Mouse (Mus musculus): ENCODE data around the gene Rps29. TPM values are rescaled to one million over a fixed set of nuclear protein-coding genes. Genes with fewer than 3 reads are reported as not detected.
A peak's percentile ranks its signal among the peaks of the same experiment; 100 is the strongest.

The Rps29 gene
- polyA plus RNA-seq, 1 experiment from 2014 or later = 1,135 TPM

- 0 out of 2 replicates have a peak, but pooled peaks have one; percentile 19 for ATAC-seq (ENCODE audit: low FRiP score, low read depth)
- Histone ChIP-seq H3K36me3 (no peaks in the 10 kb centered on the region), H3K4me1 (replicated peaks) (no peaks in the 10 kb centered on the region), H3K27ac (replicated peaks) (0 out of 2 replicates have a peak overlapping the region, but pooled peaks have one; percentile 8), H3K4me3 (0 out of 2 replicates have a peak overlapping the region, but pooled peaks have one; percentile 1), H3K9ac (no peak overlapping the region), H3K9me3 (no peaks in the 10 kb centered on the region), H3K4me2 (peak overlapping the region; percentile 29), H3K27me3 (no peaks in the 10 kb centered on the region)
- WGBS = 70% methylated on average over 13 of the region's 13 CpGs
Observed at GRCm38 (mm10) chr12:69150049-69150448, 8.9 kb downstream of the Rps29 start.

GRCm38 (mm10) chr12:69147166-69147735, 11.7 kb downstream of the Rps29 start:
- no peak overlapping the region for H3K4me3 ChIP-seq
- no peak overlapping the region for H3K9ac ChIP-seq
- no peaks in the 10 kb centered on the region for H3K4me1 ChIP-seq (replicated peaks)
- 93% methylated on average over 5 of the region's 5 CpGs for WGBS
- no peak for ATAC-seq (ENCODE audit: low FRiP score, low read depth)
- no peaks in the 10 kb centered on the region for H3K9me3 ChIP-seq
- H3K4me2 ChIP-seq = no peak overlapping the region
- no peaks in the 10 kb centered on the region for H3K36me3 ChIP-seq
- H3K27ac ChIP-seq (replicated peaks) = no peak overlapping the region
- H3K27me3 ChIP-seq = no peaks in the 10 kb centered on the region

GRCm38 (mm10) chr12:69143460-69143859, 15.5 kb downstream of the Rps29 start:
- Histone ChIP-seq H3K27ac (replicated peaks) (no peak overlapping the region), H3K4me3 (no peak overlapping the region), H3K9ac (no peak overlapping the region), H3K4me1 (replicated peaks) (no peaks in the 10 kb centered on the region), H3K4me2 (no peak overlapping the region), H3K27me3 (no peaks in the 10 kb centered on the region), H3K9me3 (no peaks in the 10 kb centered on the region), H3K36me3 (no peaks in the 10 kb centered on the region)
- WGBS = 71% methylated on average over 6 of the region's 6 CpGs
- no peak for ATAC-seq (ENCODE audit: low FRiP score, low read depth)

GRCm38 (mm10) chr12:69139841-69140240, 19.1 kb downstream of the Rps29 start:
- Histone ChIP-seq H3K4me1 (replicated peaks) (no peaks in the 10 kb centered on the region), H3K9me3 (no peaks in the 10 kb centered on the region), H3K27me3 (no peaks in the 10 kb centered on the region), H3K9ac (no peak overlapping the region), H3K4me2 (no peak overlapping the region), H3K4me3 (no peak overlapping the region), H3K36me3 (no peaks in the 10 kb centered on the region), H3K27ac (replicated peaks) (no peak overlapping the region)
- WGBS = 89% methylated on average over 7 of the region's 7 CpGs
- ATAC-seq (ENCODE audit: low FRiP score, low read depth) = peak; percentile 63; the same call in 1 of the 2 replicates

- no peak overlapping the region for H3K9ac ChIP-seq
- H3K27me3 ChIP-seq = no peaks in the 10 kb centered on the region
- no peaks in the 10 kb centered on the region for H3K9me3 ChIP-seq
- H3K27ac ChIP-seq (replicated peaks) = no peak overlapping the region
- H3K4me2 ChIP-seq = no peak overlapping the region
- 87% methylated on average over 3 of the region's 3 CpGs for WGBS
- no peak overlapping the region for H3K4me3 ChIP-seq
- ATAC-seq (ENCODE audit: low FRiP score, low read depth) = no peak
- H3K36me3 ChIP-seq = no peaks in the 10 kb centered on the region
- H3K4me1 ChIP-seq (replicated peaks) = no peaks in the 10 kb centered on the region
Observed at GRCm38 (mm10) chr12:69139201-69139600, 19.8 kb downstream of the Rps29 start.

- no peaks in the 10 kb centered on the region for H3K9me3 ChIP-seq
- no peaks in the 10 kb centered on the region for H3K4me1 ChIP-seq (replicated peaks)
- WGBS = 9% methylated on average over 10 of the region's 10 CpGs
- no peak overlapping the region for H3K9ac ChIP-seq
- H3K36me3 ChIP-seq = no peaks in the 10 kb centered on the region
- no peaks in the 10 kb centered on the region for H3K27me3 ChIP-seq
- no peak overlapping the region for H3K27ac ChIP-seq (replicated peaks)
- H3K4me2 ChIP-seq = 0 out of 2 replicates have a peak overlapping the region, but pooled peaks have one; percentile 21
- no peak overlapping the region for H3K4me3 ChIP-seq
- 0 out of 2 replicates have a peak, but pooled peaks have one; percentile 48 for ATAC-seq (ENCODE audit: low FRiP score, low read depth)
Observed at GRCm38 (mm10) chr12:69131981-69132380, 27.0 kb downstream of the Rps29 start.

- H3K4me3 ChIP-seq = no peak overlapping the region
- WGBS = 94% methylated on average over 6 of the region's 6 CpGs
- no peak overlapping the region for H3K9ac ChIP-seq
- ATAC-seq (ENCODE audit: low FRiP score, low read depth) = no peak
- H3K9me3 ChIP-seq = no peaks in the 10 kb centered on the region
- no peaks in the 10 kb centered on the region for H3K27me3 ChIP-seq
- H3K4me1 ChIP-seq (replicated peaks) = no peaks in the 10 kb centered on the region
- H3K4me2 ChIP-seq = no peak overlapping the region
- no peaks in the 10 kb centered on the region for H3K36me3 ChIP-seq
- no peak overlapping the region for H3K27ac ChIP-seq (replicated peaks)
Observed at GRCm38 (mm10) chr12:69131267-69131666, 27.7 kb downstream of the Rps29 start.

- WGBS = 74% methylated on average over 12 of the region's 12 CpGs
Observed at GRCm38 (mm10) chr12:69130486-69130885, 28.5 kb downstream of the Rps29 start.

GRCm38 (mm10) chr12:69129634-69130310, 29.2 kb downstream of the Rps29 start:
- no peaks in the 10 kb centered on the region for H3K4me1 ChIP-seq (replicated peaks)
- H3K27me3 ChIP-seq = no peaks in the 10 kb centered on the region
- H3K4me2 ChIP-seq = peak overlapping the region; percentile 35
- H3K36me3 ChIP-seq = no peaks in the 10 kb centered on the region
- no peak overlapping the region for H3K9ac ChIP-seq
- no peaks in the 10 kb centered on the region for H3K9me3 ChIP-seq
- 41% methylated on average over 18 of the region's 18 CpGs for WGBS
- no peak overlapping the region for H3K4me3 ChIP-seq
- ATAC-seq (ENCODE audit: low FRiP score, low read depth) = no peak
- H3K27ac ChIP-seq (replicated peaks) = no peak overlapping the region

More at GRCm38 (mm10) chr12:69130486-69130885, 28.5 kb downstream of the Rps29 start:
- peak overlapping the region; percentile 35 for H3K4me2 ChIP-seq
- no peak overlapping the region for H3K27ac ChIP-seq (replicated peaks)
- no peaks in the 10 kb centered on the region for H3K27me3 ChIP-seq
- no peaks in the 10 kb centered on the region for H3K36me3 ChIP-seq
- H3K4me1 ChIP-seq (replicated peaks) = no peaks in the 10 kb centered on the region
- ATAC-seq (ENCODE audit: low FRiP score, low read depth) = no peak
- H3K9ac ChIP-seq = no peak overlapping the region
- H3K4me3 ChIP-seq = no peak overlapping the region
- no peaks in the 10 kb centered on the region for H3K9me3 ChIP-seq

- Histone ChIP-seq H3K9me3 (no peaks in the 10 kb centered on the region), H3K9ac (no peak overlapping the region), H3K4me3 (no peak overlapping the region), H3K27me3 (no peaks in the 10 kb centered on the region), H3K4me2 (no peak overlapping the region), H3K4me1 (replicated peaks) (no peaks in the 10 kb centered on the region), H3K36me3 (no peaks in the 10 kb centered on the region), H3K27ac (replicated peaks) (no peak overlapping the region)
- no peak for ATAC-seq (ENCODE audit: low FRiP score, low read depth)
- WGBS = 90% methylated on average over 3 of the region's 3 CpGs
Observed at GRCm38 (mm10) chr12:69127626-69128025, 31.4 kb downstream of the Rps29 start.

- ATAC-seq (ENCODE audit: low FRiP score, low read depth) = no peak
- Histone ChIP-seq H3K9me3 (no peaks in the 10 kb centered on the region), H3K27me3 (no peaks in the 10 kb centered on the region), H3K4me2 (no peak overlapping the region), H3K4me3 (no peak overlapping the region), H3K9ac (no peak overlapping the region), H3K36me3 (no peaks in the 10 kb centered on the region), H3K27ac (replicated peaks) (no peak overlapping the region), H3K4me1 (replicated peaks) (no peaks in the 10 kb centered on the region)
- WGBS = 92% methylated on average over 5 of the region's 5 CpGs
Observed at GRCm38 (mm10) chr12:69127170-69127569, 31.8 kb downstream of the Rps29 start.

- Histone ChIP-seq H3K4me1 (replicated peaks) (no peaks in the 10 kb centered on the region), H3K4me3 (no peak overlapping the region), H3K4me2 (no peak overlapping the region), H3K9ac (no peak overlapping the region), H3K36me3 (no peaks in the 10 kb centered on the region), H3K9me3 (no peaks in the 10 kb centered on the region), H3K27ac (replicated peaks) (no peak overlapping the region), H3K27me3 (no peaks in the 10 kb centered on the region)
- no peak for ATAC-seq (ENCODE audit: low FRiP score, low read depth)
- WGBS = 91% methylated on average over 5 of the region's 5 CpGs
Observed at GRCm38 (mm10) chr12:69125066-69125465, 33.9 kb downstream of the Rps29 start.

Data from hindbrain, embryonic 15.5 days (tissue).